ENCODE assay signal across 20 mouse cellular contexts in genomic region chr15:89544171-89544570, GRCm38 (mm10). TPM values are rescaled to one million over a fixed set of nuclear protein-coding genes. Genes with fewer than 3 reads are reported as not detected.
"Had no signal": no experiment of that assay in that cellular context is flagged by ENCODE, and none has a peak within 500 bp of the region (broad histone marks: within the 10 kb centered on the region; RNA-seq: fewer than 3 reads in every experiment).

No protein-coding gene starts in this region.

- H3K4me1 ChIP-seq: liver, embryonic 13.5 days had no signal

- DNase-seq: kidney, postnatal 14 days; kidney, postnatal 4 days; layer of hippocampus, adult 9-11 months; liver, embryonic 13.5 days; lung, adult 2 months; lung, postnatal 14 days; lung, postnatal 4 days; midbrain, embryonic 14.5 days; retina, postnatal 1 day; right cerebral cortex, postnatal 25 days; spleen, adult 18-20 months; thymus, postnatal 25 days had no signal

- H3K4me3 ChIP-seq: layer of hippocampus, adult 2 months; limb, embryonic 10.5 days; limb, embryonic 13.5 days; liver, embryonic 13.5 days; neural tube, embryonic 12.5 days; neural tube, embryonic 15.5 days; stomach, embryonic 15.5 days had no signal

- H3K27ac ChIP-seq: layer of hippocampus, adult 2 months; limb, embryonic 10.5 days; limb, embryonic 13.5 days; liver, embryonic 13.5 days; neural tube, embryonic 12.5 days; neural tube, embryonic 15.5 days; stomach, embryonic 15.5 days had no signal

RNA-seq across cellular contexts. Expression of gene Acr, which starts 24.0 kb away (rescaled TPM):
- polyA plus RNA-seq: limb, embryonic 10.5 days; limb, embryonic 13.5 days; liver, embryonic 16.5 days; thymus, postnatal 0 days had no signal
